Mouse (Mus musculus): ENCODE measurements around the gene Rprm.

- TF ChIP-seq POLR2A (IDR thresholded peaks at IDR 0.05; ENCODE audit: borderline replicate concordance, extremely low read depth, insufficient read depth, insufficient read length, poor library complexity, severe bottlenecking): no peak
- no peak for TF ChIP-seq CTCF (IDR thresholded peaks at IDR 0.05; ENCODE audit: borderline replicate concordance, extremely low read depth, insufficient read depth, insufficient read length)
Measured at GRCm38 (mm10) chr2:54061039-54061438, 24.3 kb downstream of the Rprm start.
